Mouse (Mus musculus): Measurements from ENCODE around the gene Gpr146. TPM values are rescaled to one million over a fixed set of nuclear protein-coding genes. Genes with fewer than 3 reads are reported as not detected.

Gpr146 gene
- total and polyA plus RNA-seq, 3 experiments: 21.3 to 34.2 (median 26.8) TPM

GRCm38 (mm10) chr5:139440926-139441725 lies 63.6 kb downstream of the Gpr146 start:
- no peak for TF ChIP-seq CTCF (IDR thresholded peaks at IDR 0.05; ENCODE audit: low read depth, low read length)
- TF ChIP-seq GATA2 (IDR thresholded peaks at IDR 0.05; ENCODE audit: borderline replicate concordance, low read depth, low read length): no peak
- TF ChIP-seq POLR2AphosphoS5 (IDR thresholded peaks at IDR 0.05; ENCODE audit: insufficient replicate concordance, low read depth, low read length): no peak
- no peak for TF ChIP-seq GATA1 (IDR thresholded peaks at IDR 0.05; ENCODE audit: borderline replicate concordance, low read length)
- no peak for TF ChIP-seq TAL1 (conservative IDR thresholded peaks at IDR 0.05; ENCODE audit: low read depth, low read length)
- no peak for DNase-seq (ENCODE audit: low spot score)
- Histone ChIP-seq H3K36me3 (replicated peaks) (peaks cover 78% of the 10 kb centered on the region), H3K4me3 (ENCODE audit: low read depth, low read length) (no peak overlapping the region), H3K4me1 (ENCODE audit: insufficient read depth, low read depth, low read length) (no peaks in the 10 kb centered on the region), H3K27me3 (ENCODE audit: insufficient read depth, low read length) (no peaks in the 10 kb centered on the region), H3K9me3 (replicated peaks) (no peaks in the 10 kb centered on the region)
- no peak for ATAC-seq (ENCODE audit: extremely low read depth, insufficient number of reproducible peaks, low FRiP score, poor library complexity, severe bottlenecking)

- no peaks in the 10 kb centered on the region for H3K9me3 ChIP-seq (replicated peaks)
Measured at GRCm38 (mm10) chr5:139441726-139442018, 64.2 kb downstream of the Gpr146 start.

GRCm38 (mm10) chr5:139442428-139442827 lies 64.9 kb downstream of the Gpr146 start:
- no peak for TF ChIP-seq TAL1 (conservative IDR thresholded peaks at IDR 0.05; ENCODE audit: low read depth, low read length)
- TF ChIP-seq GATA2 (IDR thresholded peaks at IDR 0.05; ENCODE audit: borderline replicate concordance, low read depth, low read length): no peak
- TF ChIP-seq POLR2AphosphoS5 (IDR thresholded peaks at IDR 0.05; ENCODE audit: insufficient replicate concordance, low read depth, low read length): no peak
- no peak for TF ChIP-seq CTCF (IDR thresholded peaks at IDR 0.05; ENCODE audit: low read depth, low read length)
- no peak for TF ChIP-seq GATA1 (IDR thresholded peaks at IDR 0.05; ENCODE audit: borderline replicate concordance, low read length)

More at GRCm38 (mm10) chr5:139441726-139442018, 64.2 kb downstream of the Gpr146 start:
- ATAC-seq (ENCODE audit: extremely low read depth, insufficient number of reproducible peaks, low FRiP score, poor library complexity, severe bottlenecking): no peak
- H3K36me3 ChIP-seq (replicated peaks): peaks cover 79% of the 10 kb centered on the region
- no peaks in the 10 kb centered on the region for H3K4me1 ChIP-seq (ENCODE audit: insufficient read depth, low read depth, low read length)
- DNase-seq (ENCODE audit: low spot score): no peak
- TF ChIP-seq CTCF (IDR thresholded peaks at IDR 0.05; ENCODE audit: low read depth, low read length) (no peak), GATA2 (IDR thresholded peaks at IDR 0.05; ENCODE audit: borderline replicate concordance, low read depth, low read length) (no peak), POLR2AphosphoS5 (IDR thresholded peaks at IDR 0.05; ENCODE audit: insufficient replicate concordance, low read depth, low read length) (no peak), TAL1 (conservative IDR thresholded peaks at IDR 0.05; ENCODE audit: low read depth, low read length) (no peak), GATA1 (IDR thresholded peaks at IDR 0.05; ENCODE audit: borderline replicate concordance, low read length) (no peak)
- H3K27me3 ChIP-seq (ENCODE audit: insufficient read depth, low read length): no peaks in the 10 kb centered on the region
- no peak overlapping the region for H3K4me3 ChIP-seq (ENCODE audit: low read depth, low read length)

GRCm38 (mm10) chr5:139442962-139443361 lies 65.5 kb downstream of the Gpr146 start:
- H3K36me3 ChIP-seq (replicated peaks): peaks cover 81% of the 10 kb centered on the region
- DNase-seq (ENCODE audit: low spot score) (no peak), ATAC-seq (ENCODE audit: extremely low read depth, insufficient number of reproducible peaks, low FRiP score, poor library complexity, severe bottlenecking) (no peak)
- H3K4me1 ChIP-seq (ENCODE audit: insufficient read depth, low read depth, low read length): no peaks in the 10 kb centered on the region
- H3K9me3 ChIP-seq (replicated peaks): no peaks in the 10 kb centered on the region
- TF ChIP-seq GATA2 (IDR thresholded peaks at IDR 0.05; ENCODE audit: borderline replicate concordance, low read depth, low read length) (no peak), GATA1 (IDR thresholded peaks at IDR 0.05; ENCODE audit: borderline replicate concordance, low read length) (no peak), TAL1 (conservative IDR thresholded peaks at IDR 0.05; ENCODE audit: low read depth, low read length) (no peak), CTCF (IDR thresholded peaks at IDR 0.05; ENCODE audit: low read depth, low read length) (no peak), POLR2AphosphoS5 (IDR thresholded peaks at IDR 0.05; ENCODE audit: insufficient replicate concordance, low read depth, low read length) (no peak)
- no peaks in the 10 kb centered on the region for H3K27me3 ChIP-seq (ENCODE audit: insufficient read depth, low read length)
- no peak overlapping the region for H3K4me3 ChIP-seq (ENCODE audit: low read depth, low read length)

More at GRCm38 (mm10) chr5:139442428-139442827, 64.9 kb downstream of the Gpr146 start:
- Histone ChIP-seq H3K4me3 (ENCODE audit: low read depth, low read length) (no peak overlapping the region), H3K4me1 (ENCODE audit: insufficient read depth, low read depth, low read length) (no peaks in the 10 kb centered on the region), H3K9me3 (replicated peaks) (no peaks in the 10 kb centered on the region), H3K36me3 (replicated peaks) (peaks cover 80% of the 10 kb centered on the region), H3K27me3 (ENCODE audit: insufficient read depth, low read length) (no peaks in the 10 kb centered on the region)
- no peak for ATAC-seq (ENCODE audit: extremely low read depth, insufficient number of reproducible peaks, low FRiP score, poor library complexity, severe bottlenecking)
- DNase-seq (ENCODE audit: low spot score): no peak

- no peaks in the 10 kb centered on the region for H3K9me3 ChIP-seq (replicated peaks)
- DNase-seq (ENCODE audit: low spot score) (no peak), ATAC-seq (ENCODE audit: extremely low read depth, insufficient number of reproducible peaks, low FRiP score, poor library complexity, severe bottlenecking) (no peak; the same call in 1 of the 2 replicates)
- 0 out of 2 replicates have a peak, but pooled peaks cover 2% of the 10 kb centered on the region for H3K4me1 ChIP-seq (ENCODE audit: insufficient read depth, low read depth, low read length)
- peaks cover 81% of the 10 kb centered on the region for H3K36me3 ChIP-seq (replicated peaks)
- H3K4me3 ChIP-seq (ENCODE audit: low read depth, low read length): no peak overlapping the region
- TF ChIP-seq GATA2 (IDR thresholded peaks at IDR 0.05; ENCODE audit: borderline replicate concordance, low read depth, low read length) (no peak), CTCF (IDR thresholded peaks at IDR 0.05; ENCODE audit: low read depth, low read length) (no peak), GATA1 (IDR thresholded peaks at IDR 0.05; ENCODE audit: borderline replicate concordance, low read length) (no peak), POLR2AphosphoS5 (IDR thresholded peaks at IDR 0.05; ENCODE audit: insufficient replicate concordance, low read depth, low read length) (no peak), TAL1 (conservative IDR thresholded peaks at IDR 0.05; ENCODE audit: low read depth, low read length) (no peak)
- H3K27me3 ChIP-seq (ENCODE audit: insufficient read depth, low read length): no peaks in the 10 kb centered on the region
Measured at GRCm38 (mm10) chr5:139445258-139445657, 67.8 kb downstream of the Gpr146 start.

Other genes starting within 250 kb of the Gpr146 start
- not detected in 2 replicates for gene Prkar1b, start 227.7 kb upstream of the Gpr146 start, total RNA-seq (2014; fragmentation: Nextera tagmentation)
- gene Prkar1b, start 227.7 kb upstream of the Gpr146 start, total RNA-seq (2017): 1.3 TPM in 1 of 2 replicates, not detected in the other
- not detected in 2 replicates for gene Prkar1b, start 227.7 kb upstream of the Gpr146 start, polyA plus RNA-seq (2012)
- 23.8 and 29.4 TPM in 2 replicates for gene Dnaaf5, start 227.5 kb upstream of the Gpr146 start, total RNA-seq (2014; fragmentation: Nextera tagmentation)
- gene Dnaaf5, start 227.5 kb upstream of the Gpr146 start, total RNA-seq (2017): 9.8 and 10.1 TPM in 2 replicates
- gene Dnaaf5, start 227.5 kb upstream of the Gpr146 start, polyA plus RNA-seq (2012): 72.6 and 114 TPM in 2 replicates
- gene Sun1, start 177.1 kb upstream of the Gpr146 start, total RNA-seq (2014; fragmentation: Nextera tagmentation): 32.8 and 61.2 TPM in 2 replicates
- 45.7 and 45.8 TPM in 2 replicates for gene Sun1, start 177.1 kb upstream of the Gpr146 start, total RNA-seq (2017)
- 7.6 and 11.8 TPM in 2 replicates for gene Sun1, start 177.1 kb upstream of the Gpr146 start, polyA plus RNA-seq (2012)
- gene Get4, start 125.4 kb upstream of the Gpr146 start, total RNA-seq (2014; fragmentation: Nextera tagmentation): 37.3 and 45.3 TPM in 2 replicates
- 22.3 and 23.9 TPM in 2 replicates for gene Get4, start 125.4 kb upstream of the Gpr146 start, total RNA-seq (2017)
- 68.0 and 71.2 TPM in 2 replicates for gene Get4, start 125.4 kb upstream of the Gpr146 start, polyA plus RNA-seq (2012)
- gene Adap1, start 52.1 kb upstream of the Gpr146 start, total RNA-seq (2014; fragmentation: Nextera tagmentation): 1.2 and 2.3 TPM in 2 replicates
- 1.3 and 1.4 TPM in 2 replicates for gene Adap1, start 52.1 kb upstream of the Gpr146 start, total RNA-seq (2017)
- gene Adap1, start 52.1 kb upstream of the Gpr146 start, polyA plus RNA-seq (2012): 1.7 and 1.8 TPM in 2 replicates
- 4.8 and 10.0 TPM in 2 replicates for gene Cox19, start 26.3 kb upstream of the Gpr146 start, total RNA-seq (2014; fragmentation: Nextera tagmentation)
- gene Cox19, start 26.3 kb upstream of the Gpr146 start, total RNA-seq (2017): 40.8 and 41.0 TPM in 2 replicates
- 35.7 and 37.7 TPM in 2 replicates for gene Cox19, start 26.3 kb upstream of the Gpr146 start, polyA plus RNA-seq (2012)
- not detected in 2 replicates for gene Cyp2w1, start 25.1 kb upstream of the Gpr146 start, total RNA-seq (2014; fragmentation: Nextera tagmentation)
- gene Cyp2w1, start 25.1 kb upstream of the Gpr146 start, total RNA-seq (2017): not detected in 2 replicates
- not detected in 2 replicates for gene Cyp2w1, start 25.1 kb upstream of the Gpr146 start, polyA plus RNA-seq (2012)
- 0.83 TPM in 1 of 2 replicates, not detected in the other for gene C130050O18Rik, start 27.6 kb downstream of the Gpr146 start, total RNA-seq (2014; fragmentation: Nextera tagmentation)
- gene C130050O18Rik, start 27.6 kb downstream of the Gpr146 start, total RNA-seq (2017): 0.06 and 0.33 TPM in 2 replicates
- 0.03 and 0.07 TPM in 2 replicates for gene C130050O18Rik, start 27.6 kb downstream of the Gpr146 start, polyA plus RNA-seq (2012)
- gene Gper1, start 45.5 kb downstream of the Gpr146 start, total RNA-seq (2014; fragmentation: Nextera tagmentation): not detected in 2 replicates
- gene Gper1, start 45.5 kb downstream of the Gpr146 start, total RNA-seq (2017): not detected in 2 replicates
- gene Gper1, start 45.5 kb downstream of the Gpr146 start, polyA plus RNA-seq (2012): not detected in 2 replicates
- gene 3110082I17Rik, start 82.8 kb downstream of the Gpr146 start, total RNA-seq (2014; fragmentation: Nextera tagmentation): 12.7 and 16.4 TPM in 2 replicates
- gene 3110082I17Rik, start 82.8 kb downstream of the Gpr146 start, total RNA-seq (2017): 18.8 and 20.5 TPM in 2 replicates
- 48.6 and 62.6 TPM in 2 replicates for gene 3110082I17Rik, start 82.8 kb downstream of the Gpr146 start, polyA plus RNA-seq (2012)
- gene Zfand2a, start 106.9 kb downstream of the Gpr146 start, total RNA-seq (2014; fragmentation: Nextera tagmentation): 22.7 and 26.0 TPM in 2 replicates
- gene Zfand2a, start 106.9 kb downstream of the Gpr146 start, total RNA-seq (2017): 10.2 and 13.7 TPM in 2 replicates
- 1.8 and 2.7 TPM in 2 replicates for gene Zfand2a, start 106.9 kb downstream of the Gpr146 start, polyA plus RNA-seq (2012)
- gene Uncx, start 165.8 kb downstream of the Gpr146 start, total RNA-seq (2014; fragmentation: Nextera tagmentation): not detected in 2 replicates
- gene Uncx, start 165.8 kb downstream of the Gpr146 start, total RNA-seq (2017): not detected in 2 replicates
- gene Uncx, start 165.8 kb downstream of the Gpr146 start, polyA plus RNA-seq (2012): not detected in 2 replicates